Mouse (Mus musculus) CD4-positive, CD25-positive, alpha-beta regulatory T cell, adult 4 months (primary cell): ENCODE measurements around the gene Taok3. TPM values are rescaled to one million over a fixed set of nuclear protein-coding genes. Genes with fewer than 3 reads are reported as not detected.

Experiments used
- ATAC-seq: one replicate; pipeline ENCODE4 v1.8.0; 2017
- polyA plus RNA-seq, 2 experiments: library from polyadenylated mRNA; unstranded; fragments of 100-300 nt; shearing (Covaris generic); gene quantifications; one replicate each; pipeline ENCODE4 v1.2.1; 2017

The Taok3 gene
- polyA plus RNA-seq, 2 experiments from 2014 or later = 125 to 142 TPM

GRCm38 (mm10) chr5:117305754-117306153, 185.8 kb downstream of the Taok3 start:
- ATAC-seq = no peak

- ATAC-seq = no peak
Measured at GRCm38 (mm10) chr5:117306826-117307225, 186.9 kb downstream of the Taok3 start.

- peak; percentile 89 for ATAC-seq
Measured at GRCm38 (mm10) chr5:117307699-117308098, 187.8 kb downstream of the Taok3 start.

GRCm38 (mm10) chr5:117313420-117313819, 193.5 kb downstream of the Taok3 start:
- ATAC-seq = peak; percentile 56

- no peak for ATAC-seq
Measured at GRCm38 (mm10) chr5:117313909-117314308, 194.0 kb downstream of the Taok3 start.

GRCm38 (mm10) chr5:117314587-117315428, 194.9 kb downstream of the Taok3 start:
- ATAC-seq = no peak

GRCm38 (mm10) chr5:117318741-117319629, 199.1 kb downstream of the Taok3 start, which contains the start of gene Vsig10:
TSS of gene Vsig10 (plus strand) at chr5:117319083.
- peak; percentile 72 for ATAC-seq

GRCm38 (mm10) chr5:117323751-117324150, 203.8 kb downstream of the Taok3 start:
- no peak for ATAC-seq

Other genes starting within 250 kb of the Taok3 start
- 10 to 100 TPM; 10.7 to 13.2 TPM for gene Suds3, start 4.0 kb upstream of the Taok3 start, polyA plus RNA-seq
- gene Pebp1, start 167.5 kb downstream of the Taok3 start, polyA plus RNA-seq = 100 to 1,000 TPM; 133 to 140 TPM
- gene Vsig10, start 199.0 kb downstream of the Taok3 start, polyA plus RNA-seq = 1 to 10 TPM; 5.5 to 8.3 TPM
- gene Wsb2, start 237.2 kb downstream of the Taok3 start, polyA plus RNA-seq = 10 to 100 TPM in 1 of 2 experiments, 1 to 10 TPM in 1; 8.2 to 16.3 TPM